Mouse (Mus musculus): Measurements from ENCODE around the gene Fbxl19.

The Fbxl19 gene

DNA sequence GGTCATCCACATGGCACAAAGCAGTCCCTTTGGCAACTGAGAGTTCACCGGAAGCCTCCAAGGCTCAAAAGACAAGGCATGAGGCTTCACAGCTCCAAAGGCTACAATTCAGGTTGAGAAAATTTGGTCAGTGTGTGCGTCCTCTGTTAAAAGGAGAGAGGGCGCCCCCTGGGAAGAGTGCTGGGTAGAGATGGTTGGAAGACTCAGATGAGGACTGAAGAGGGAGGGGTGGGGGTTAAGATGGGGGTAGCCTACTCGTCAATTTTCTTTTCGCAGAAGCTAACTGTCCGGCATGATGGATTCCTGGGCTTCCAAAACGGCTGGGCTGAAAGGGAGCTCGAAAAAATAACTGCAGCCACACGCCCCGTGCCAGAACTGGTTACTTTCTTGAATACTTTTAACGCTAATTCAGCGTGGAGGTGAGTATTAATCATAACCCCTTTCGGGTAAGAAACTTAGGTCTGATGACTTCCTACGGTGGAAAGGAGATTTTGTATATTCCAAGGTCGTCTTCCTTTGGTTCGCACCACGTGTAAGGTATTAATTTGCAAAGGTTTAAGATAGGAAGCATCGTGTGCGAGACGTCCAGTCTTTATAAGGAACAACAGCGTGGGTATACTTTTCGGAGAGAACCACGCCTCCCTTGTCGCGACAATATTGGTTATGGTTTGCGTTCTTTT is at the start of gene Fbxl19:
Gene Fbxl19, plus strand, starts transcription at position 178 of the 680 bp plus-strand sequence.
- DNase-seq: peak; percentile 79

DNA sequence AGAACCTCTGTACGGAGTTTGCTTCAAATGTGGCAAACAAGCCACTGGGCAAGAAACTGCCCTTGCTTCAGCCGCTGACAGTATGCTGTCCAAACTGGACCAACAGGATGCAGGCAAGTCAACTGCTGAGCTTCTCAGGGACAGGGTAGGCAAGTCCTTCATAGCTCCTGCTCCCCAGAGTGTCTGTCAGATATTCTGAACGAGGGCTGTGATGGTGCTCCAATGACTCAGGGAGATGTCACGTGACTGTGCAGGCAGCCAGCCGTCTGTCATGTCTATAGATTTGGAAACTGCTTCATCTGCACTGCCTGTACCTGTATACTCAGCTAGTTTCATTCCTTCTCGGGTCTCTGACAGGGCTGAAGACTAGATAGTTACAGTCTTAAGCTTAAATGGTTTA is 45.4 kb upstream of the Fbxl19 start:
- DNase-seq: no peak

DNA sequence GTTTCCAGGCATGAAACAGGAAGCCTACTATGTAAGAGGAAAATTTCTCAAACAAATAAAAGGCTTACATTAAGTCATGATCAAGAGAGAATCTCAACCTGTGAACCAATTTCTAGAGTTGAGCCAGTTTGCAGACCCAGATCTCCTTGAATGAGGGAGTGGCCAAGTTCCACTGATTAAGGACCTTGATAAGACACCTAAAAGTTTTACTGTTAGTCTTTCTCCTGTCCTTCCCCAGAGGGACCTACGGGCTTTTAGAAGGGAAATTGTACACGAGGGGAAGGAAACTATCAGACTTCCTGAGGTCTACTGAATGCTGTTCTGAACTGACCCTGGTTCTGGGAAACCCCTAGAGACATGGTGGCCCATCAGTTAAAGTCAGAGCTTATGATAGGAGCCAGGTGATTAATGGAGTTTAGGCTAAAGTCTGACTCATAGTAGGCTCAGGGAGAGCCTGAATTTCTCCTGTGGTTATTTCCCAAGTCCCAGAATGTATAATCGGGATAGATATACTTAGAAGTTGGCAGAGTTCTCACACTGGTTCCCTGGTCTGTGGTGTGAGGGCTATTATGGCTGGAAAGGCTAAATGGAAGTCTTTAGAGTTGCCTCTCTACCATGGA is 43.5 kb upstream of the Fbxl19 start:
- DNase-seq: no peak

DNA sequence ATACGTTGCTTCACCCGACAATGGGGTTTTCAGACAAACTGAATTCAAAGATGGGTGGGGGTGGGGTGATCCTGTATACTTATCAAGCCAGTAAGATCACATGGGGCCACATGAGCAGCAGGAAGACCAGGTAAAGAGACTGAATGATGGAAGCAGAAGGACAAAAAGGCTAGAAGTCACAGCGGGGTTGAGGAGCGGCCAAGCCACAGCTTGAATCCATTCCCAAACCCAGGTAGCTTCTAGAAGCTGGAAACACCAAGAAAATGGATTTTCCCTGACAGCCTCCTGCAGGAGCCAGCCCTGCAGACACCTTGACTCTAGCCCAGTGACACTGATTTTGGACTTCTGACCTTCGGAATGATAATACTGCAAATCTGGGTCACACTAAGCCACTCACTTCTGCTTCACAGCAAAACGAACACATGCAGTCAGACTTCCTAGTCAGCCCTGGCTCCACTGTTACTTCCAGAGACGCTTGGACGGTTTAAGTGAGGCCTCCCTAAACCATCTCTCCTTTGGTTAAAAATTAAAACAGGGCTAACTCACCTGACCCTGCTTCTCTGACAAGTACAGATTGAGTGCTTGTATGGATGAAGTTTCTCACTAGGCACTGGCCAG is 40.7 kb upstream of the Fbxl19 start:
- no peak for DNase-seq

DNA sequence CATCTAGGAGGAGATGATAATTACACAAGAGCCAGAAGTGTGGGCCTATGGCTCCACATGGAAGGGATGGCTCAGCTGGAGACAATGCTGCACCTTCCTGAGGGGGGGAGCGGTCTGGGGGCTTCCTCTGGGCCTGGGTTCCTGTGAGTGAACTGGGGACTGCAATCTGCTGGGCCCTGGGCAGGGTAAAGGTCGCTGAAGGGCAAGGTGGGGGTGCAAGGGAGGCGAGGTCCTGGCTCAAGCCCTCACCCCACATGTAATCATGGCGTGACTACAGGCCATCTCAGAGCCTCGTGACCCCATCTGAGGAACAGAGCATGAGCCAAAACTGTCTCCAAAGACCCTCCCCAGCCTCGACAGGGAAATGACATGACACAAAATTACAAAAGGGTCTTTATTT is 39.7 kb upstream of the Fbxl19 start:
- DNase-seq: no peak

DNA sequence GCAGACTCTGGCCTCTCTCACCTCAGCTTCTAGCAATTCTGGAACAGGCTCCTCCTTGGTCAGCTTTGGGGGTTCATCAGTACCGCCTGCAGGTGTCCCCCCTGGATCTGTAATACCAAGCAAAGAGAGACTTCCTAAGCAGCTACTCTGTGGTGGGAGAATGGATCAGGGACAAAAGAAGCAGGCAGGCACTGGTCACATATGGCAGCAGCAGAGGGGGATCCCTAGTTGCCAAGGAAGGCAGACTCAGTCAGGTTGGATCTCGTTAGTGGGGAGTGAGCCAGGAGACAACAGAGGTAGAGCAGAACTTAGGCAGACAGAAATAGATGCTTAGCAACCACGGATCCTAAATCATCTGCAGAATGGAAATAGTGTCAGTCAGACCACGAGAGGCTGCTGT is 38.6 kb upstream of the Fbxl19 start:
- DNase-seq: no peak

DNA sequence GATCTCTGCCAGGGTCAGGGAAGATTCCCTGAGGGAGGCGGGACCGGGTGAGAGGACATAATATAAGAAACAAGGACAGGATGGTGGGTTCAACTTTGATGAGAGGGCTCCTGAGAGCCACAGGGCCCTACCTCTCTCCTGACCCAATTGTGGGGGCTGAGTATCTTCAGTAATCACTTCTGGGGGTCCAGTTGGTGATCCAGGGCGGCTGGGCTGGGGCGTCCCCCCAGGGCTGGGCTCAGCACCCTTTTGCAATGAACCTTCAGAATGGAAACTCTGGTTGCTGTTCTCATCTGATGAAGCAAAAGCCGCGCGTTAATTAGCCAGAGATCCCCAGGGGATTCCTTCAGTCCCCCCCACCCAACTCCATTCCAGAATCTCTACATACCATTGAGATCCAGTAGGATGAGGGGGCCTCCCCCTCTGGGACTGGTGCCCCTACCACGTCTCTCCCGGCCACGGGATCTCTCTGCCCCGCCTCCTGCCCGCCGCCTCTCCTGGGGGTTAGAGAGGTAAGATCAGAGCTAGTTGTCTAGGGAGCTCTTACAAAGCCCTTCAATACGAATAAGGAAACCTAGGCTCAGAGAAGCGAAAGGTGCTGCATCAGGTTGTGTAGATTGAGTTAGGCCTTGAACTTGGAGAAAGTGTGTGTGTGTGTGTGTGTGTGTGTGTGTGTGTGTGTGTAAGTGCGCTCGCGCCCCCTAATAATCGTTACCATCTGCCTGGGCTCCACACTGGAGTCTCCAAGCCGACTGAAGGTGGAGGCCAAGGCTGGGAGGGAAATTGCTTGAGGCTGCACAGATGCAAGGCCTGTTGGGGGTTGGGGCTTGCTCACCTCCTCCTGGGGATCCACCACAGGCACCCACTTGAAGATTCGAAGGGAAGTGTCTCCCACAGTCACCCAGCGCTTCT is 37.0 kb upstream of the Fbxl19 start:
- no peak for DNase-seq

DNA sequence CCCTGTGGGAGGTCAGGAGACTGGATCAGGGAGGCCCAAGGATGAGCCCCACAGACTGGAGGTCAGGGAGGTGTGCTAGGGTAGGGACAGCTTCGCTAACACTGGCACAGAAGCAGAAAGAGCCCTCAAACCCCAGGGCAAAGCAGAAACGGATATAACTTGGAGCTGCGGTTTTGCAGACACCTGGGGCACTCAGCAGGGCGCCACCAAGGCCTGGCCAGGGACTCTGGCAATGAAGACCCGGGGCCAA is 36.5 kb upstream of the Fbxl19 start:
- no peak for DNase-seq

DNA sequence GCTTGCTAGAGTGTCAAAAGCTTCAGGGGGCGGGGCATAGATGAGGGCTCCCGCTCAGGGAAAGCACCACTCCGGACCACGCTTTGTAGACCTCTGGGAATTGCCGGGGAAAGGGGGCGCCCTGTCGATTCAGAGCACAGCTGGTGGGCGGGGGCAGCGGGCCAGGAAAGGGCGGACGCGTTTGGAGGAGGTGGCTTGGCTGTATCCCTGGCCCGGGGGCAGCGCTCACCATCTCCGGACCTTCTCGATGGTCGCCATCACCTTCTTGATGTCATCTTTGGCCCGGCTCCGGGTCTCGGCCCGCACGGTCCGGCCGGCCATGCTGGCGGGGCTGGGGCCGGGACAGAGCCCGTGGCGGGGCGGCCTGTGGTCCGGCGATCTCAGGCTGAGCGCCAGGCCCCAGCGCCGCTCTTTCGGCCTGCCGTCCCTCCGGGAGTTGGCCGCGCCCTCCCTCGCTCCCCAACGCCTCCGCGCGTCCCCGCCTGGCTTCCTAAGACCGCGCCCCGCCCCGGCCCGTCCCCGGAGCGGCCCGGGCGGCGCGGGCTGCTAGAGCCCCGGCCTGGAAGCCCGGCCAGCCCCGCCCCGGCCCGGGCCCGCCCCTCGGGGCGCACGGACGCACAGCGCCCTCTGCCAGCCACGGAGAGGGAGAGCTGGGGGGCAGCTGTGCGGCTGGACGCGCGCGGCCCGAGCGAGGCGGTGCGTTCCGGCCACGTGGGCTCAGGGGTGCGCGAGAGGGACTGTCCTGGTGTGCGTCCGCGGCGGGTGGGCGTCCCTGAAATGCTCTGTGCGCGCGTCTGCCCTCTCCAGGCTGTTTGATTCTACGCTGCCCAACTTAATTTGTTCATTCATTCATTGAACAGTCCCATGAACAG is 35.9 kb upstream of the Fbxl19 start, which contains the start of gene Bcl7c:
Gene Bcl7c, minus strand, starts transcription at position 727 of the 872 bp plus-strand sequence.
- peak; percentile 91 for DNase-seq

DNA sequence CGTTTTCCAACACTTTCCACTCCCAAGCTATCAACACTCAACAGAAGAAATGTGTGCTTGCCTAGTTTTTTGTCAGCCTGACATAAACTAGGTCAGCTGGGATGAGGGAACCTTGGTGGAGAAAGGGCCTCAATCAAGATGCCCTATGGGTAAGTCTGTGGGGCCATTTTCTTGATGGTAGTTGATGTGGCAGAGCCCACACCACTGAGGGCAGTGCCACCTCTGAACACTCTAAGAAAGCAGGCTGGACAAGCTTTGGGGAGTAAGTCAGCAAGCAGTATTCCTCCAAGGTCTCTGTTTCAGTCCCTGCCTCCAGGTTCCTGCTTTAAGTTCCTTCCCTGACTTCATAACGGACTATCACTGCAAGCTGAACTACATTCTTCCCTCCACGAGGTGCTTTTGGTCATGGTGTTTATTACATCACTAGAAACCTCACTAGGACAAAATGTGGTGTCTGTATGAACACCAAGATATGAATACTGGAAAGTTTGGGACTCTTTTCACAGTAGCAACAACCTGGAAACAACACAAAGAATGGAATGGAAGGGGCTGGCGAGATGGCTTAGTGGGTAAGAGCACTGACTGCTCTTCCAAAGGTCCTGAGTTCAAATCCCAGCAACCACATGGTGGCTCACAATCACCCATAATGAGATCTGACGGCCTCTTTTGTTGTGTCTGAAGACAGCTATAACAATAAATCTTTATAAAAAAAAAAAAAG is 34.9 kb upstream of the Fbxl19 start:
- DNase-seq: no peak

DNA sequence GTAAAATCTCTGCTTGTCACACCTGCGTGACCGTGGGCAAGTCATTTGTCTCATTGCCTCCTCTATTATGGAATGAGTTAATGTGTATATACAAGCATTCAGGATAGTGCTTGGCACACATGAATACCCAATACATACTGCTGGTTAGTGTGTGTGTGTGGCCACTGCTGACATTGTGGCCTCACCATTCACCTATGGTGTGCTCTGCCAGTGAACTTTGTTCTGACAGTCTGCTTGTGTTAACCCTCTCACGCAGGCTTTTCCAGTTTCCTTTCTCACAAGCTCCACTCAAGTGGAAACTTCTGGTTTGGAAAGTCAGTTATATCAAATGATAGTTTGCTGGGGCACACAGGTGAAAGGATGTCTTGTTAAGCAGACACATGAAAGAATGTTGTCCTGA is 33.3 kb upstream of the Fbxl19 start:
- DNase-seq: no peak

DNA sequence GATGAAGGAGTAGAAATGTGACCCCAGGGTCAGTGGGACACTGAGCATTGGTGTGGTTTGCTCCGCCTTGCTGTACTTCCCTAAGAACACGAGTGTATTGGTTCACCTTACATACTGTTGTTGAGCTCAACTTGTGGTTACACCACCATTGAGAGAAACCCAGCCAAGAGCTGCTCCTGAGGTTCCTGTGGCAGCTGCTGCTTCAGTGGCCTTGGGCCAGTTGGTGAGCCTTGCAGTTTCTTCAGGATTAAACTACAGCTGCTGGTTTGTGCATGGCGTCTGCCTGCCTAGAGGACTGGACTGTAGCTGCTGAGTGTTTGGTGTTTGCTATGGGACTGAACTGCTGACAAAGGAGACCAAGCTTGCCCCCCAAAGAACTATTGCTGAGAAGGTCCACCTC is 32.9 kb upstream of the Fbxl19 start:
- DNase-seq: no peak

DNA sequence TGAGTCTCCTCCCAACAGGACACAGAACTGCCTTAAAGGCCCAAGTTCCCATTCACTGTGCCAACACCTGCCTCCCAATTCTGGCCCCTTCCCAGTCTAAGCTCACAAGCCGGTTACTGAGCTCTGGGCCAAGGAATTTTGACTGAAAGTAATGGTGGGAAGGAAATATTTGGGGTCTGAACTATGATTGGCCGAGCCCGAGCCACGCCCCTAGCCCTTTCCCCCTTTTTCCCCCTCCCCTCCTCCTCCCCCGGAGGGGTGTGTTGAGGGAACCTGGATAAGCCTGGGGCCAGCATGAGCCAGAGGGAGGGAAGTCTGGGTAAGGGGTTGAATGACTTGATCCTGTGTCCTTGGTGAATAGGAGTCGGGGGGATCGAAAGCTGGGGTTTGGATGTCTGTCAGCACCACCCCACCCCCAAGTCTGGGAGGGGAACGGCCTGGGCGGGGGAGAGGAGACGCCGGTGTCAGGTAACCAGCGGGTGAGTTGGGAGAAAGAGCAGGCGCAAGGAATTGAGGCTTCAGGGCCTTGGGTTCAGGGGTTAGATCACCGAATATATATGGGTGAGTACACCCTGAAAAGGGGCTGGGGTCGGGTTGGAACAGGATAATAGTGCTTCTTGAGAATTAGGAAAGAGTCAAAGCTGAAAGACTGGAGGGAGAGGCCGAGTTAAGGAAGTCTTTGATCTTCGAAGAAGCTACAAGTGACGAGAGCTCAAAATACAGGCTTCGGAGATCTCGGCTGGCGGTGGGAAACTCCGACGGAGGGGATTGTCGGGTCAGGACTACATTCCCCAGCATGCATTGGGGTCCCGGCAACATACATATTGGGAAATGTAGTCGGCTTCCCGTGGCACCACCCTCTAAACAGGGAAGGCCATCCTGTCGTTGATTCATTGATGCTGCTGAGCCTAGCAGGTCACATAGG is 31.6 kb upstream of the Fbxl19 start, which contains the start of gene Ctf1:
Gene Ctf1, plus strand, starts transcription at position 276 of the 925 bp plus-strand sequence.
- DNase-seq: peak; percentile 78

DNA sequence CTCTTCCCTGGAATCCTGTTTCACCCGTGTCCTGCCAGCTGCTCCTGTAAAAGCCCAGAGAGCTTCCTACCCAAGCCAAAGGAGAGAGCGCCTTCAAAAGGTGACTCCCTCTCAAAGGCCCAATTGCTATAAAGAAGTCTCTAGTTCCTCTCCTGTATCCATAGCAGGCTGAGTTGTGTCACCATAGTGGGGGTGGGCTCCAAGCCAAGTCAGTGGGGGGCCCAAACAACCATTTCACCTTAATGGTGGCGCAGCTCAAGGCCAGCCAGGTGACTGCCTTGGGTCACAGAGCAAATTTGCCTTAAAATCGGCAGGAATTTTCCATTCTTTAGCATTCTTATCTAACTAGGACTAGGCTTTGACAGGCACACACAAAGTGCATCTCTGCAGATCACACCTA is 29.5 kb upstream of the Fbxl19 start:
- DNase-seq: no peak

DNA sequence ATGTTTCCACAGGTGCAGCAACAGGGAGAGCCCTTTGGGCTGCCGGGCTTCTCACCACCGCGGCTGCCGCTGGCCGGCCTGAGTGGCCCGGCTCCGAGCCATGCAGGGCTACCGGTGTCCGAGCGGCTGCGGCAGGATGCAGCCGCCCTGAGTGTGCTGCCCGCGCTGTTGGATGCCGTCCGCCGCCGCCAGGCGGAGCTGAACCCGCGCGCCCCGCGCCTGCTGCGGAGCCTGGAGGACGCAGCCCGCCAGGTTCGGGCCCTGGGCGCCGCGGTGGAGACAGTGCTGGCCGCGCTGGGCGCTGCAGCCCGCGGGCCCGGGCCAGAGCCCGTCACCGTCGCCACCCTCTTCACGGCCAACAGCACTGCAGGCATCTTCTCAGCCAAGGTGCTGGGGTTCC is 27.4 kb upstream of the Fbxl19 start:
- peak; percentile 72 for DNase-seq

DNA sequence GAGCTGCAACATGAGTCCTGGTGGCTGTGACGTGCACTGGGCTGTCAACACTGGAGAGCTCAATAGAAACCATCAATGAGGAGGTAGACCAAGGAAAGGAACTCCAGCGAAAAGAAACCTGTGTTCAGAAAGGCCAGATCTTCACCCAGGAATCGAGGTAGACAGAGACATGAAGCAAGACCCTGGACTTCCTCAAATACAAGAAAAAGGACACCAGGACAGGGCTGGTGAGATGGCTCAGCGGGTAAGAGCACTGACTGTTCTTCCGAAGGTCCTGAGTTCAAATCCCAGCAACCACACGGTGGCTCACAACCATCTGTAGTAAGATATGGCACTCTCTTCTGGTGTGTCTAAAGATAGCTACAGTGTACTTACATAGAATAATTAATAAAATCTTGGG is 26.0 kb upstream of the Fbxl19 start:
- no peak for DNase-seq

DNA sequence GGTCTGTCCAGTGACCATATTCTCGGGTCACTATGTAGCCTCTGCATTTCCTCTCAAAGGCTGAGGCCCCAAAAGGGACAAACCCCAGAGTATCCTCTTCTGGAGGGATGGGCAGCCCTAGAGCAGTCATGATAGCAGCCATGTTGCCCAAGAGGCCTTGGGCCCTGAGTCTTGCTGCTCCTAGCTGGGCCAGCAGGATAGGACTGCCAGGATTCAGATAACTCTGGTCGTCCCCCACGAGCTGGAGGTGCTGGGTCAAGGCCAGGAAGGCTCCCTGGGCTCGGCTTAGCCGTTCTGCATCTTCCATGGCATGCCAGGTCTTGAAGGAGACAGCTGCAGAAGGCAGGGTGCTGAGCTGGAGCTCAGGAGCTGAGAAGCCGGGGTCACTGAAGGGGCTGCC is 25.1 kb upstream of the Fbxl19 start:
- no peak for DNase-seq

DNA sequence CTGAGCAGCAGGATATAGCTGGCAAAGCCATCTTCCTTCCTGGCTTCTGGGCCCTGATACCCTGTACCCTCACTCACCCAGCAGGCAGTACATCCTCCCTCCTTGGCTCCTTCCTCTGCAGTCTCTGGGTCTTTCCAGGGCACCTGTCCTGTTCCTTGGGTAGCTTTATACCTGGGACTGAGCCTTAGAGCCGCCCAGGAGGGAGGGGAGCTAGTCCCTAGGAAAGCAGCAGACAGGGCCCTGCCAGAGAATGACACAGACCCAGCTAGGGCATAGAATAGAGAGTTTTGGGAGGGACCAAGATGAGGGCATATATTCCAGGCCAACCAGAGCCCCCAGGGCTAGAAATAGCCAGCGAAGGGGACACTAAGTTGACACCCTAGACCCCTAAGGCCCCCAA is 18.9 kb upstream of the Fbxl19 start:
- no peak for DNase-seq

DNA sequence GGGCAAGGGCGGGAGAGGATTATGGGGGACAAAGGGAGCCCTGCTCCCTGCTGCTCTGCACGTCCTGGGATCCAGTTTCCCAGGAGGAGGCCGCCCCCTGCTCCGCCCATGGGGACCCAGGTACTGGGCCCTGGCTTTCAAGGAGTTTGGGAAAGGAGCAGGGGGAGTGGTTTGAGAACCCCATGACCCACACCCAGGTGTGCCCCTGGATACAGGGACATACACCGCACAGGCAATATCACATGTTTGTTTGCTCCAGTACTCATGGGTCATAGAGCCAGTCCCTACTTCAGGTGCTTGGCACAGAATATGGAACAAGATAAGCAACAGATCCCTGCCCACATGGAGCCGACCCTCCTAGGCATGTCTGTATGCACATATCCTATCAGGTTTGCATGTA is 18.4 kb upstream of the Fbxl19 start:
- DNase-seq: no peak

DNA sequence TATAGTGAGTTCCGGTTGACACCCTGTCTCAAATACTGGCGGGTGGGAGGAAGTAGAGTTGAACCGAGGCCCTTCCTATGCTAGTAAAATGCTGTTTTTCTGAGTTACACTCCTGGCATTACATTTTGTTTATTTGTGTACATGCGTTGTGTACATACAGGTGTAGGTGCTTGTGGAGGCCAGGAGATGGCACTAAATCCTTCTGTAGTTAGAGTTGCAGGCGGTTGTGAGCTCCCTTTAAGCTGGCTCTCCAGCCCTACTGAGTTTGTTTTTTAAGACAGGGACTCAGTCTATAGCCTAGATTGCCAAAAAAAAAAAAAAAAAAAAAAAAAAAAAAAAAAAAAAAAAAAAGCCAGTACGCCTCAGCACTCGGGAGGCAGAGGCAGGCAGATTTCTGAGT is 16.4 kb upstream of the Fbxl19 start:
- no peak for DNase-seq

DNA sequence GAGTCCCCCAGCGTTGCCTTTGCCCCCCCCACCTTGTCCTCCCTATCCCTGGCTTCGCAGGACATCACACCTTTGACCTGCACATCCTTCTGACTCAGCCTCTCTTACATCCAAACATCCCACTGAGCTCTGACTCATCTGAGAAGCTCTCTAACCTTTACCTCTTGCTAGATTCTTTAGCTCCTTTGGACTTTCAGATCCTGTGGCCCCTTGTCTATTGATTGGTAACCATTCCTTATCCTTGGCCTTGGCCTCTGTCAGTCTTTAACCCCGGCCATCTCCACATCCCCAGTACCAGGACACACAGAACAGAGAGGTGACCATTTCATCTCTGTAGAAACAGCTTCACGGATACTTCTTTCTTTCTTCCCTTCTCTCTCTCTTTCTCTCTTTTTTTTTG is 14.2 kb upstream of the Fbxl19 start:
- DNase-seq: no peak

All from lung, postnatal 14 days (tissue).